Mouse (Mus musculus) hindbrain, embryonic 11.5 days (tissue): ENCODE data around the gene Gm7358. TPM values are rescaled to one million over a fixed set of nuclear protein-coding genes. Genes with fewer than 3 reads are reported as not detected.

ENCODE experiments used
- polyA plus RNA-seq: library from polyadenylated mRNA; unstranded; fragments of >200 nt; fragmentation: Nextera tagmentation; extraction: Ambion mirVana; gene quantifications from 2 replicates; pipeline ENCODE4 v1.2.1, GENCODE M21; 2014

The Gm7358 gene
- polyA plus RNA-seq, 1 experiment from 2014 or later: not detected

Other genes starting within 250 kb of the Gm7358 start
- not detected in 2 replicates for gene Gm7168, start 111.2 kb downstream of the Gm7358 start, polyA plus RNA-seq
- not detected in 2 replicates for gene Gm7356, start 55.8 kb downstream of the Gm7358 start, polyA plus RNA-seq
- 0.25 and 0.86 TPM in 2 replicates for gene Dact2, start 144.8 kb upstream of the Gm7358 start, polyA plus RNA-seq
- 14.5 and 19.4 TPM in 2 replicates for gene Smoc2, start 220.0 kb upstream of the Gm7358 start, polyA plus RNA-seq